Mouse (Mus musculus): ENCODE data around the gene Synpo2.
A peak's percentile ranks its signal among the peaks of the same experiment; 100 is the strongest.
"Not testable (repeated sequence)": the region's sequence is repeated elsewhere in the genome, so short reads cannot be mapped to it uniquely, and the experiment has no call there.

Synpo2 gene

GRCm38 (mm10) chr3:123131151-123131756 lies 104.7 kb downstream of the Synpo2 start:
- DNase-seq (ENCODE audit: low spot score in 2 of 2), result no peak

GRCm38 (mm10) chr3:123130314-123131150 lies 105.4 kb downstream of the Synpo2 start:
- no peak for DNase-seq (ENCODE audit: low spot score in 2 of 2)

GRCm38 (mm10) chr3:123128781-123129180 lies 107.2 kb downstream of the Synpo2 start:
- DNase-seq (ENCODE audit: low spot score in 2 of 2), result peak in 1 of 2 experiments; percentile 80

GRCm38 (mm10) chr3:123128091-123128490 lies 107.9 kb downstream of the Synpo2 start:
- no peak for DNase-seq (ENCODE audit: low spot score in 2 of 2)

GRCm38 (mm10) chr3:123126741-123127140 lies 109.2 kb downstream of the Synpo2 start:
- DNase-seq (ENCODE audit: low spot score in 2 of 2), result not testable (repeated sequence)

GRCm38 (mm10) chr3:123123817-123124216 lies 112.1 kb downstream of the Synpo2 start:
- no peak for DNase-seq (ENCODE audit: low spot score in 2 of 2)

GRCm38 (mm10) chr3:123122151-123123030 lies 113.6 kb downstream of the Synpo2 start:
- peak; percentile 33 to 39 for DNase-seq (ENCODE audit: low spot score in 2 of 2)

GRCm38 (mm10) chr3:123116903-123117302 lies 119.0 kb downstream of the Synpo2 start:
- DNase-seq (ENCODE audit: low spot score in 2 of 2), result peak in 1 of 2 experiments; percentile 18

GRCm38 (mm10) chr3:123115770-123116527 lies 120.0 kb downstream of the Synpo2 start:
- DNase-seq (ENCODE audit: low spot score in 2 of 2), result peak in 1 of 2 experiments; percentile 29

GRCm38 (mm10) chr3:123114001-123114635 lies 121.8 kb downstream of the Synpo2 start:
- no peak for DNase-seq (ENCODE audit: low spot score in 2 of 2)

- no peak for DNase-seq (ENCODE audit: low spot score in 2 of 2)
Observed at GRCm38 (mm10) chr3:123112781-123113180, 123.2 kb downstream of the Synpo2 start.

GRCm38 (mm10) chr3:123111071-123111711 lies 124.8 kb downstream of the Synpo2 start:
- no peak for DNase-seq (ENCODE audit: low spot score in 2 of 2)

GRCm38 (mm10) chr3:123107830-123108549 lies 128.0 kb downstream of the Synpo2 start:
- no peak for DNase-seq (ENCODE audit: low spot score in 2 of 2)

- DNase-seq (ENCODE audit: low spot score in 2 of 2), result no peak
Observed at GRCm38 (mm10) chr3:123104325-123104724, 131.6 kb downstream of the Synpo2 start.

GRCm38 (mm10) chr3:123103151-123103860 lies 132.6 kb downstream of the Synpo2 start:
- peak; percentile 55 to 66 for DNase-seq (ENCODE audit: low spot score in 2 of 2)

GRCm38 (mm10) chr3:123101761-123102160 lies 134.2 kb downstream of the Synpo2 start:
- no peak for DNase-seq (ENCODE audit: low spot score in 2 of 2)

GRCm38 (mm10) chr3:123095111-123095510 lies 140.8 kb downstream of the Synpo2 start:
- no peak for DNase-seq (ENCODE audit: low spot score in 2 of 2)

GRCm38 (mm10) chr3:123093640-123094361 lies 142.1 kb downstream of the Synpo2 start:
- DNase-seq (ENCODE audit: low spot score in 2 of 2), result no peak
